ENCODE assay signal across 10 mouse cellular contexts in genomic region chr2:178668451-178668850, GRCm38 (mm10).
DNase-seq lines count a peak whose midpoint lies in the region; ATAC-seq and TF ChIP-seq lines count a peak whose summit lies in the region.
"Had no signal": no experiment of that assay in that cellular context is flagged by ENCODE, and none has a peak within 500 bp of the region (broad histone marks: within the 10 kb centered on the region; RNA-seq: fewer than 3 reads in every experiment).

No protein-coding gene starts in this region.

- H3K27ac ChIP-seq in hindbrain, postnatal 0 days, result no peak overlapping the region
- no peak overlapping the region for H3K27ac ChIP-seq in hindbrain, embryonic 10.5 days
- H3K27ac ChIP-seq: embryonic facial prominence, embryonic 10.5 days had no signal

- H3K27me3 ChIP-seq in hindbrain, postnatal 0 days (ENCODE audit: insufficient read depth, low read length), result 0 out of 2 replicates have a peak, but pooled peaks cover 4% of the 10 kb centered on the region
- peaks cover 11% of the 10 kb centered on the region; the same call in 1 of the 2 replicates for H3K27me3 ChIP-seq in hindbrain, embryonic 10.5 days (ENCODE audit: insufficient read depth, poor library complexity, severe bottlenecking)

- H3K4me3 ChIP-seq in hindbrain, postnatal 0 days (ENCODE audit: low read length), result no peak overlapping the region
- H3K4me3 ChIP-seq in hindbrain, embryonic 10.5 days, result no peak overlapping the region
- H3K4me3 ChIP-seq: embryonic facial prominence, embryonic 10.5 days had no signal

- ATAC-seq in hindbrain, postnatal 0 days, result no peak

- no peaks in the 10 kb centered on the region for H3K9me3 ChIP-seq in hindbrain, postnatal 0 days (ENCODE audit: low read length)
- H3K9me3 ChIP-seq in hindbrain, embryonic 10.5 days, result no peaks in the 10 kb centered on the region
- H3K9me3 ChIP-seq: embryonic facial prominence, embryonic 10.5 days had no signal

- 0 out of 2 replicates have a peak, but pooled peaks cover under 1% of the 10 kb centered on the region for H3K4me1 ChIP-seq in hindbrain, postnatal 0 days (ENCODE audit: insufficient read depth, low read length)
- 0 out of 2 replicates have a peak, but pooled peaks cover 4% of the 10 kb centered on the region for H3K4me1 ChIP-seq in hindbrain, embryonic 10.5 days (replicated peaks)

- WGBS in hindbrain, postnatal 0 days, result 22% methylated on average over 2 of the region's 2 CpGs
- WGBS in hindbrain, embryonic 10.5 days, result 24% methylated on average over 2 of the region's 2 CpGs

- DNase-seq in hindbrain, postnatal 0 days (ENCODE audit: low spot score), result no peak
- no peak for DNase-seq in hindbrain, embryonic 10.5 days (ENCODE audit: low spot score)
- peak; percentile 20 for DNase-seq in urinary bladder, postnatal 14 days (ENCODE audit: low spot score)
- no peak for DNase-seq in urinary bladder, postnatal 10 days (ENCODE audit: low spot score)
- DNase-seq in lung, adult 18-20 months, result peak; percentile 13 to 29
- DNase-seq in layer of hippocampus, adult 18-20 months (ENCODE audit: low spot score in 2 of 2), result no peak
- no peak for DNase-seq in right cerebral cortex, adult 2 months (ENCODE audit: low spot score in 2 of 2)
- DNase-seq in gastrocnemius, postnatal 10 days, result no peak
- DNase-seq: heart, postnatal 36 days had no signal

- no peak overlapping the region for H3K4me2 ChIP-seq in hindbrain, postnatal 0 days (ENCODE audit: low read depth, low read length)

- H3K36me3 ChIP-seq in hindbrain, postnatal 0 days (ENCODE audit: insufficient read depth, low read length), result no peaks in the 10 kb centered on the region
- H3K36me3 ChIP-seq in hindbrain, embryonic 10.5 days, result no peaks in the 10 kb centered on the region
- H3K36me3 ChIP-seq: embryonic facial prominence, embryonic 10.5 days had no signal

- peak; percentile 40 for TF ChIP-seq CTCF in hindbrain, postnatal 0 days (IDR thresholded peaks at IDR 0.05; ENCODE audit: low read depth)

- no peak overlapping the region for H3K9ac ChIP-seq in hindbrain, postnatal 0 days (replicated peaks; ENCODE audit: low read length)

Comparison
In these comparisons a context has a peak if more than half of its experiments do, and no peak if none do; other contexts are left out.
1. DNase-seq: peak in urinary bladder, postnatal 14 days (single experiment) and lung, adult 18-20 months (2 of 2); none in hindbrain, postnatal 0 days (single experiment), hindbrain, embryonic 10.5 days (single experiment), urinary bladder, postnatal 10 days (single experiment), layer of hippocampus, adult 18-20 months (0 of 2), right cerebral cortex, adult 2 months (0 of 2) and gastrocnemius, postnatal 10 days (single experiment).